Mouse (Mus musculus) MEL (cell line): ENCODE data around the gene Mybphl.

Experiments
- CHD1 ChIP-seq: IDR thresholded peaks from 2 replicates; pipeline ENCODE4 v1.6.1; 2012; ENCODE audit warnings: low read depth, mild to moderate bottlenecking, inconsistent platforms, low read length, improper control_type of control experiment
- CTCF ChIP-seq, 3 experiments: IDR thresholded peaks in 2 of 3; conservative IDR thresholded peaks in 1 of 3; 2 replicates each; pipeline ENCODE4 v1.5.1; 2011 to 2012; ENCODE audit warnings: low read length in 3 of 3, low read depth in 2 of 3, mild to moderate bottlenecking in 2 of 3, improper control_type of control experiment in 1 of 3, inconsistent platforms in 1 of 3, mixed read lengths in 1 of 3, moderate library complexity in 1 of 3; ENCODE audit not compliant: control insufficient read depth in 1 of 3, insufficient read depth in 1 of 3, poor library complexity in 1 of 3, severe bottlenecking in 1 of 3
- POLR2A ChIP-seq, 2 experiments: IDR thresholded peaks; 2 replicates each; pipeline ENCODE4 v1.6.1; 2011 to 2012; ENCODE audit warnings: low read length in 2 of 2, mild to moderate bottlenecking in 2 of 2, control low read depth in 1 of 2, improper control_type of control experiment in 1 of 2, low read depth in 1 of 2, moderate library complexity in 1 of 2; ENCODE audit not compliant: control insufficient read depth in 1 of 2, insufficient read depth in 1 of 2, poor library complexity in 1 of 2
- UBTF ChIP-seq: IDR thresholded peaks from 2 replicates; pipeline ENCODE4 v1.6.1; 2012; ENCODE audit warnings: low read depth, mild to moderate bottlenecking, inconsistent platforms, low read length, improper control_type of control experiment, moderate library complexity, borderline replicate concordance; ENCODE audit not compliant: insufficient read depth
- ZKSCAN1 ChIP-seq: IDR thresholded peaks from 2 replicates; pipeline ENCODE4 v1.6.1; 2012; ENCODE audit warnings: low read depth, mild to moderate bottlenecking, inconsistent platforms, low read length, improper control_type of control experiment, moderate library complexity
- ZNF384 ChIP-seq: IDR thresholded peaks from 2 replicates; pipeline ENCODE4 v1.6.1; 2012; ENCODE audit warnings: low read depth, mild to moderate bottlenecking, inconsistent platforms, low read length, improper control_type of control experiment

GRCm38 (mm10) chr3:108411026-108411753, 46.5 kb downstream of the Mybphl start:
- TF ChIP-seq POLR2A (IDR thresholded peaks at IDR 0.05; ENCODE audit: control insufficient read depth in 1 of 2, insufficient read depth in 1 of 2, low read depth in 1 of 2, low read length in 2 of 2, poor library complexity in 1 of 2): no peak
- no peak for TF ChIP-seq ZNF384
- no peak for TF ChIP-seq CTCF (IDR thresholded peaks at IDR 0.05 in 2 of 3, conservative IDR thresholded peaks at IDR 0.05 in 1 of 3; ENCODE audit: control insufficient read depth in 1 of 3, insufficient read depth in 1 of 3, low read depth in 2 of 3, low read length in 3 of 3, poor library complexity in 1 of 3, severe bottlenecking in 1 of 3)
- TF ChIP-seq UBTF: no peak
- TF ChIP-seq CHD1: no peak
- no peak for TF ChIP-seq ZKSCAN1
